Mouse (Mus musculus): ENCODE results near the gene Limch1. TPM values are rescaled to one million over a fixed set of nuclear protein-coding genes. Genes with fewer than 3 reads are reported as not detected.

The Limch1 gene
- polyA plus RNA-seq, 1 experiment from 2014 or later = 58.6 TPM

GRCm38 (mm10) chr5:67016450-67016849 lies 270.8 kb downstream of the Limch1 start:
- Histone ChIP-seq H3K27me3 (ENCODE audit: control insufficient read depth, insufficient read depth, low read length) (no peaks in the 10 kb centered on the region), H3K9ac (no peak overlapping the region), H3K4me3 (replicated peaks; ENCODE audit: low read length) (no peak overlapping the region), H3K4me2 (replicated peaks) (no peak overlapping the region), H3K4me1 (replicated peaks; ENCODE audit: control insufficient read depth, insufficient read depth, low read length) (no peaks in the 10 kb centered on the region), H3K27ac (no peak overlapping the region), H3K9me3 (ENCODE audit: control insufficient read depth, low read length) (no peaks in the 10 kb centered on the region), H3K36me3 (replicated peaks; ENCODE audit: control insufficient read depth, insufficient read depth) (peaks cover 13% of the 10 kb centered on the region; the same call in 1 of the 2 replicates)
- DNase-seq (ENCODE audit: low spot score) (peak; percentile 92), ATAC-seq (ENCODE audit: low FRiP score) (peak; percentile 62; the same call in 1 of the 2 replicates)
- WGBS = 12% methylated on average over 7 of the region's 7 CpGs

GRCm38 (mm10) chr5:67024459-67025050 lies 278.9 kb downstream of the Limch1 start:
- DNase-seq (ENCODE audit: low spot score) (no peak), ATAC-seq (ENCODE audit: low FRiP score) (no peak)
- H3K4me2 ChIP-seq (replicated peaks) = no peak overlapping the region
- no peaks in the 10 kb centered on the region for H3K9me3 ChIP-seq (ENCODE audit: control insufficient read depth, low read length)
- no peaks in the 10 kb centered on the region; the same call in 1 of the 2 replicates for H3K4me1 ChIP-seq (replicated peaks; ENCODE audit: control insufficient read depth, insufficient read depth, low read length)
- H3K36me3 ChIP-seq (replicated peaks; ENCODE audit: control insufficient read depth, insufficient read depth) = peaks cover 25% of the 10 kb centered on the region
- no peaks in the 10 kb centered on the region for H3K27me3 ChIP-seq (ENCODE audit: control insufficient read depth, insufficient read depth, low read length)
- H3K4me3 ChIP-seq (replicated peaks; ENCODE audit: low read length) = no peak overlapping the region
- 75% methylated on average over 10 of the region's 10 CpGs for WGBS
- H3K9ac ChIP-seq = no peak overlapping the region
- H3K27ac ChIP-seq = no peak overlapping the region

GRCm38 (mm10) chr5:67025095-67025494 lies 279.5 kb downstream of the Limch1 start:
- no peak overlapping the region for H3K9ac ChIP-seq
- ATAC-seq (ENCODE audit: low FRiP score) (no peak), DNase-seq (ENCODE audit: low spot score) (no peak)
- no peak overlapping the region for H3K4me2 ChIP-seq (replicated peaks)
- no peaks in the 10 kb centered on the region; the same call in 1 of the 2 replicates for H3K4me1 ChIP-seq (replicated peaks; ENCODE audit: control insufficient read depth, insufficient read depth, low read length)
- H3K27me3 ChIP-seq (ENCODE audit: control insufficient read depth, insufficient read depth, low read length) = no peaks in the 10 kb centered on the region
- peaks cover 27% of the 10 kb centered on the region for H3K36me3 ChIP-seq (replicated peaks; ENCODE audit: control insufficient read depth, insufficient read depth)
- H3K9me3 ChIP-seq (ENCODE audit: control insufficient read depth, low read length) = no peaks in the 10 kb centered on the region
- 79% methylated on average over 8 of the region's 8 CpGs for WGBS
- H3K4me3 ChIP-seq (replicated peaks; ENCODE audit: low read length) = no peak overlapping the region
- H3K27ac ChIP-seq = no peak overlapping the region

GRCm38 (mm10) chr5:67025581-67025980 lies 280.0 kb downstream of the Limch1 start:
- H3K36me3 ChIP-seq (replicated peaks; ENCODE audit: control insufficient read depth, insufficient read depth) = peaks cover 31% of the 10 kb centered on the region
- ATAC-seq (ENCODE audit: low FRiP score) = no peak
- no peak overlapping the region for H3K4me2 ChIP-seq (replicated peaks)
- no peak overlapping the region for H3K9ac ChIP-seq
- H3K9me3 ChIP-seq (ENCODE audit: control insufficient read depth, low read length) = no peaks in the 10 kb centered on the region
- 78% methylated on average over 10 of the region's 10 CpGs for WGBS
- no peaks in the 10 kb centered on the region for H3K27me3 ChIP-seq (ENCODE audit: control insufficient read depth, insufficient read depth, low read length)
- no peak overlapping the region for H3K4me3 ChIP-seq (replicated peaks; ENCODE audit: low read length)
- DNase-seq (ENCODE audit: low spot score) = no peak
- no peak overlapping the region for H3K27ac ChIP-seq
- H3K4me1 ChIP-seq (replicated peaks; ENCODE audit: control insufficient read depth, insufficient read depth, low read length) = no peaks in the 10 kb centered on the region; the same call in 1 of the 2 replicates

GRCm38 (mm10) chr5:67028786-67029185 lies 283.2 kb downstream of the Limch1 start:
- Histone ChIP-seq H3K9ac (no peak overlapping the region), H3K36me3 (replicated peaks; ENCODE audit: control insufficient read depth, insufficient read depth) (peaks cover 59% of the 10 kb centered on the region), H3K27me3 (ENCODE audit: control insufficient read depth, insufficient read depth, low read length) (no peaks in the 10 kb centered on the region), H3K4me1 (replicated peaks; ENCODE audit: control insufficient read depth, insufficient read depth, low read length) (no peaks in the 10 kb centered on the region; the same call in 1 of the 2 replicates), H3K9me3 (ENCODE audit: control insufficient read depth, low read length) (no peaks in the 10 kb centered on the region), H3K4me3 (replicated peaks; ENCODE audit: low read length) (no peak overlapping the region), H3K4me2 (replicated peaks) (no peak overlapping the region), H3K27ac (no peak overlapping the region)
- peak; percentile 57; the same call in 1 of the 2 replicates for ATAC-seq (ENCODE audit: low FRiP score)
- 47% methylated on average over 16 of the region's 16 CpGs for WGBS
- peak; percentile 49 for DNase-seq (ENCODE audit: low spot score)

GRCm38 (mm10) chr5:67029946-67030345 lies 284.3 kb downstream of the Limch1 start:
- no peak for ATAC-seq (ENCODE audit: low FRiP score)
- no peak overlapping the region for H3K27ac ChIP-seq
- H3K4me3 ChIP-seq (replicated peaks; ENCODE audit: low read length) = no peak overlapping the region
- 60% methylated on average over 3 of the region's 3 CpGs for WGBS
- no peaks in the 10 kb centered on the region for H3K27me3 ChIP-seq (ENCODE audit: control insufficient read depth, insufficient read depth, low read length)
- no peak for DNase-seq (ENCODE audit: low spot score)
- H3K4me1 ChIP-seq (replicated peaks; ENCODE audit: control insufficient read depth, insufficient read depth, low read length) = no peaks in the 10 kb centered on the region; the same call in 1 of the 2 replicates
- H3K9ac ChIP-seq = no peak overlapping the region
- H3K9me3 ChIP-seq (ENCODE audit: control insufficient read depth, low read length) = no peaks in the 10 kb centered on the region
- H3K4me2 ChIP-seq (replicated peaks) = no peak overlapping the region
- H3K36me3 ChIP-seq (replicated peaks; ENCODE audit: control insufficient read depth, insufficient read depth) = peaks cover 71% of the 10 kb centered on the region

GRCm38 (mm10) chr5:67032601-67033000 lies 287.0 kb downstream of the Limch1 start:
- no peak overlapping the region for H3K27ac ChIP-seq
- no peak for DNase-seq (ENCODE audit: low spot score)
- ATAC-seq (ENCODE audit: low FRiP score) = no peak
- H3K4me2 ChIP-seq (replicated peaks) = no peak overlapping the region
- no peak overlapping the region for H3K4me3 ChIP-seq (replicated peaks; ENCODE audit: low read length)
- H3K9ac ChIP-seq = no peak overlapping the region
- H3K27me3 ChIP-seq (ENCODE audit: control insufficient read depth, insufficient read depth, low read length) = no peaks in the 10 kb centered on the region
- WGBS = 81% methylated on average over 7 of the region's 7 CpGs
- no peaks in the 10 kb centered on the region; the same call in 1 of the 2 replicates for H3K4me1 ChIP-seq (replicated peaks; ENCODE audit: control insufficient read depth, insufficient read depth, low read length)
- H3K36me3 ChIP-seq (replicated peaks; ENCODE audit: control insufficient read depth, insufficient read depth) = peaks cover 85% of the 10 kb centered on the region
- H3K9me3 ChIP-seq (ENCODE audit: control insufficient read depth, low read length) = no peaks in the 10 kb centered on the region

- Histone ChIP-seq H3K4me3 (replicated peaks; ENCODE audit: low read length) (no peak overlapping the region), H3K4me1 (replicated peaks; ENCODE audit: control insufficient read depth, insufficient read depth, low read length) (no peaks in the 10 kb centered on the region), H3K27me3 (ENCODE audit: control insufficient read depth, insufficient read depth, low read length) (no peaks in the 10 kb centered on the region), H3K4me2 (replicated peaks) (no peak overlapping the region), H3K9me3 (ENCODE audit: control insufficient read depth, low read length) (no peaks in the 10 kb centered on the region), H3K9ac (no peak overlapping the region), H3K36me3 (replicated peaks; ENCODE audit: control insufficient read depth, insufficient read depth) (peaks cover 19% of the 10 kb centered on the region), H3K27ac (no peak overlapping the region)
- ATAC-seq (ENCODE audit: low FRiP score) (no peak), DNase-seq (ENCODE audit: low spot score) (no peak)
- 84% methylated on average over 8 of the region's 9 CpGs for WGBS
These were observed 298.3 kb downstream of the Limch1 start for GRCm38 (mm10) chr5:67043932-67044331.

DNA sequence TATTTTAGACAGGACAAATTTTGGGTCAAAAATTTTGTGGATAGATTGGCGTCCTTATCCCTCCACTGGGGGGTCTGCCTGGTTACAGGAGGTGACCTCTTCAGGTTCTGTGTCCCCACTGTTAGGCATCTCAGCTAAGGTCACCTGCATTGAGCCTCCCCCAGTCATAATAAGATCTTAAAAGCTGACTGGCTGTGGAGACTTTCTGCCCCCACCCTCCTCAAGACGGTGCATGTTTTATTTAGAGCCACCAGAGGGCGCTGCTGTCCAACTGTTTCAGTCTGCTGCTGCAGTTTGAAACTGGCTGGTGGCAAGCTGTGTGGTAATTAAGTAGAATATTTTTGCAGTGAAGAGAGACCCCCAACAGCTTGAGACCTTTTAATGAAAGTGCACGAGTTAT lies 302.4 kb downstream of the Limch1 start:
- 13% methylated on average over 4 of the region's 4 CpGs for WGBS
- no peak overlapping the region for H3K27ac ChIP-seq
- no peaks in the 10 kb centered on the region for H3K27me3 ChIP-seq (ENCODE audit: control insufficient read depth, insufficient read depth, low read length)
- H3K36me3 ChIP-seq (replicated peaks; ENCODE audit: control insufficient read depth, insufficient read depth) = peaks cover 23% of the 10 kb centered on the region
- ATAC-seq (ENCODE audit: low FRiP score) (peak; percentile 64; the same call in 1 of the 2 replicates), DNase-seq (ENCODE audit: low spot score) (peak; percentile 89)
- no peaks in the 10 kb centered on the region for H3K4me1 ChIP-seq (replicated peaks; ENCODE audit: control insufficient read depth, insufficient read depth, low read length)
- no peak overlapping the region for H3K9ac ChIP-seq
- no peaks in the 10 kb centered on the region for H3K9me3 ChIP-seq (ENCODE audit: control insufficient read depth, low read length)
- no peak overlapping the region for H3K4me2 ChIP-seq (replicated peaks)
- H3K4me3 ChIP-seq (replicated peaks; ENCODE audit: low read length) = no peak overlapping the region
